Mouse (Mus musculus): Measurements from ENCODE around the gene Slx4ip. TPM values are rescaled to one million over a fixed set of nuclear protein-coding genes. Genes with fewer than 3 reads are reported as not detected.

The Slx4ip gene
- total and polyA plus RNA-seq, 3 experiments: 1.3 to 2.5 TPM; not detected in 1

- Histone ChIP-seq H3K27ac (ENCODE audit: control insufficient read depth, low read depth, low read length) (no peak overlapping the region), H3K4me1 (ENCODE audit: control insufficient read depth in 1 of 2, insufficient read depth in 2 of 2, low read length in 2 of 2) (no peaks in the 10 kb centered on the region), H3K9me3 (replicated peaks; ENCODE audit: insufficient read depth, low read length) (no peaks in the 10 kb centered on the region), H3K79me2 (ENCODE audit: control insufficient read depth, insufficient read depth, low read length, poor library complexity) (no peaks in the 10 kb centered on the region), H3K36me3 (ENCODE audit: control insufficient read depth in 1 of 2, insufficient read depth in 2 of 2, low read length in 2 of 2) (no peaks in the 10 kb centered on the region), H3K9ac (ENCODE audit: control insufficient read depth, low read depth, low read length, poor library complexity, severe bottlenecking) (no peak overlapping the region), H3K4me3 (ENCODE audit: control insufficient read depth in 1 of 2, insufficient read depth in 1 of 2, low read depth in 2 of 2, low read length in 2 of 2) (no peak overlapping the region), H3K27me3 (ENCODE audit: control insufficient read depth in 1 of 2, insufficient read depth in 2 of 2, low read length in 2 of 2) (no peaks in the 10 kb centered on the region)
- TF ChIP-seq MXI1 (IDR thresholded peaks at IDR 0.05; ENCODE audit: low read depth, low read length) (no peak), POLR2AphosphoS2 (IDR thresholded peaks at IDR 0.05; ENCODE audit: low read length) (no peak), RAD21 (IDR thresholded peaks at IDR 0.05; ENCODE audit: low read depth, low read length) (no peak), NRF1 (IDR thresholded peaks at IDR 0.05; ENCODE audit: insufficient read depth, low read depth, low read length, poor library complexity, severe bottlenecking) (no peak), HCFC1 (IDR thresholded peaks at IDR 0.05; ENCODE audit: low read depth, low read length) (no peak), USF1 (IDR thresholded peaks at IDR 0.05; ENCODE audit: low read depth, low read length) (no peak), ZMIZ1 (IDR thresholded peaks at IDR 0.05; ENCODE audit: low read depth, low read length) (no peak), MAX (IDR thresholded peaks at IDR 0.05; ENCODE audit: low read length) (no peak), POLR2AphosphoS5 (IDR thresholded peaks at IDR 0.05; ENCODE audit: borderline replicate concordance, low read depth, low read length) (no peak), ETS1 (IDR thresholded peaks at IDR 0.05; ENCODE audit: low read depth, low read length) (no peak), KAT2A (conservative IDR thresholded peaks at IDR 0.05; ENCODE audit: low read depth, low read length) (no peak), ZKSCAN1 (IDR thresholded peaks at IDR 0.05; ENCODE audit: low read depth, low read length) (no peak)
- no peak for DNase-seq (ENCODE audit: low read depth, low spot score)
These were observed 194.2 kb downstream of the Slx4ip start for GRCm38 (mm10) chr2:137085257-137085656.

GRCm38 (mm10) chr2:137086621-137087395 lies 195.8 kb downstream of the Slx4ip start:
- Histone ChIP-seq H3K27me3 (ENCODE audit: control insufficient read depth in 1 of 2, insufficient read depth in 2 of 2, low read length in 2 of 2) (no peaks in the 10 kb centered on the region), H3K36me3 (ENCODE audit: control insufficient read depth in 1 of 2, insufficient read depth in 2 of 2, low read length in 2 of 2) (no peaks in the 10 kb centered on the region), H3K27ac (ENCODE audit: control insufficient read depth, low read depth, low read length) (no peak overlapping the region), H3K79me2 (ENCODE audit: control insufficient read depth, insufficient read depth, low read length, poor library complexity) (no peaks in the 10 kb centered on the region), H3K9me3 (replicated peaks; ENCODE audit: insufficient read depth, low read length) (no peaks in the 10 kb centered on the region), H3K4me1 (ENCODE audit: control insufficient read depth in 1 of 2, insufficient read depth in 2 of 2, low read length in 2 of 2) (no peaks in the 10 kb centered on the region), H3K9ac (ENCODE audit: control insufficient read depth, low read depth, low read length, poor library complexity, severe bottlenecking) (no peak overlapping the region), H3K4me3 (ENCODE audit: control insufficient read depth in 1 of 2, insufficient read depth in 1 of 2, low read depth in 2 of 2, low read length in 2 of 2) (no peak overlapping the region)
- TF ChIP-seq POLR2A (IDR thresholded peaks at IDR 0.05; ENCODE audit: control insufficient read depth in 1 of 2, insufficient read depth in 1 of 2, low read depth in 1 of 2, low read length in 2 of 2, poor library complexity in 1 of 2) (no peak), JUND (IDR thresholded peaks at IDR 0.05; ENCODE audit: low read depth, low read length) (no peak), USF1 (IDR thresholded peaks at IDR 0.05; ENCODE audit: low read depth, low read length) (no peak), GABPA (IDR thresholded peaks at IDR 0.05; ENCODE audit: low read depth, low read length) (no peak), BHLHE40 (IDR thresholded peaks at IDR 0.05; ENCODE audit: borderline replicate concordance, low read depth, low read length) (no peak), USF2 (IDR thresholded peaks at IDR 0.05; ENCODE audit: borderline replicate concordance in 1 of 2, insufficient read depth in 1 of 2, low read depth in 1 of 2, low read length in 2 of 2) (no peak), TBP (IDR thresholded peaks at IDR 0.05; ENCODE audit: low read depth, low read length) (no peak), NRF1 (IDR thresholded peaks at IDR 0.05; ENCODE audit: insufficient read depth, low read depth, low read length, poor library complexity, severe bottlenecking) (no peak), SMC3 (IDR thresholded peaks at IDR 0.05; ENCODE audit: low read depth, low read length) (no peak), NELFE (IDR thresholded peaks at IDR 0.05; ENCODE audit: low read depth, low read length) (no peak), ETS1 (IDR thresholded peaks at IDR 0.05; ENCODE audit: low read depth, low read length) (no peak), MEF2A (IDR thresholded peaks at IDR 0.05; ENCODE audit: extremely low read depth, insufficient replicate concordance, low read depth, low read length, poor library complexity, severe bottlenecking) (no peak), ZMIZ1 (IDR thresholded peaks at IDR 0.05; ENCODE audit: low read depth, low read length) (no peak), CHD2 (IDR thresholded peaks at IDR 0.05; ENCODE audit: low read length) (no peak)
- no peak for DNase-seq (ENCODE audit: low read depth, low spot score)

Data from MEL (cell line).